Mouse (Mus musculus): ENCODE results near the gene Atox1.

GRCm38 (mm10) chr11:55415036-55415704, 45.9 kb downstream of the Atox1 start:
- no peak for TF ChIP-seq POLR2A (IDR thresholded peaks at IDR 0.05; ENCODE audit: low read depth, low read length)
- TF ChIP-seq CTCF (conservative IDR thresholded peaks at IDR 0.05; ENCODE audit: insufficient read depth, insufficient read length, low read depth, low read length), result no peak
